Mouse (Mus musculus): ENCODE data around the gene Flii. TPM values are rescaled to one million over a fixed set of nuclear protein-coding genes. Genes with fewer than 3 reads are reported as not detected.

Gene Flii
- total RNA-seq (2021) = 10 to 100 TPM; 67.8 to 71.4 TPM
- long read RNA-seq, experiment 1, full-length matches to known transcripts = 27 of 68 reads
- long read RNA-seq, experiment 1, partial matches to known transcripts = 13 of 68 reads
- long read RNA-seq, experiment 1, other reads (novel, unspliced or antisense) = 28 of 68 reads
- long read RNA-seq, experiment 2, full-length matches to known transcripts = 17 of 37 reads
- long read RNA-seq, experiment 2, partial matches to known transcripts = 7 of 37 reads
- long read RNA-seq, experiment 2, other reads (novel, unspliced or antisense) = 13 of 37 reads

- peak; percentile 77 to 80 for DNase-seq (ENCODE audit: low spot score in 2 of 2)
Observed at GRCm38 (mm10) chr11:60726601-60727391, at the start of gene Flii. Flii (minus strand) TSS chr11:60727263.

- DNase-seq (ENCODE audit: low spot score in 2 of 2) = no peak
Observed at GRCm38 (mm10) chr11:60776107-60776828, 49.2 kb upstream of the Flii start.

DNA sequence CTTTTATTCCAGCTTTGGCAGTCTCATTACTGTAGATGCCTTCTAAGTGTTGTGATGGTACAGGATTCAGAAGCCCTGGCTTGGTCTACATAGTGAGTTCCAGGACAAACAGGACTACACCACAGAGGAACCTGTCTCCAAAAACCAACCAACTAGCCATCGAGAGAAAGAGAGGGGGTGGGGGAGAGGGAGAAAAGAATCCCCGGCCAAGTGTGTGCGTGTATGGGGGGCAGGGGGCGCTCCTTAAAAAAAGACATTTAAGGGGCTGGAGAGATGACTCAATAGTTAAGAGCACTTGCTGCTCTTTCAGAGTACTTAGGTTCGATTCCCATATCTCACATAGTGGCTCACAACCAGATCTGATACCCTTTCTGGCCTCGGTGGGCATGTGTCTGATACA, 48.5 kb upstream of the Flii start:
- no peak for DNase-seq (ENCODE audit: low spot score in 2 of 2)

GRCm38 (mm10) chr11:60774841-60775240, 47.8 kb upstream of the Flii start:
- DNase-seq (ENCODE audit: low spot score in 2 of 2) = no peak

DNA sequence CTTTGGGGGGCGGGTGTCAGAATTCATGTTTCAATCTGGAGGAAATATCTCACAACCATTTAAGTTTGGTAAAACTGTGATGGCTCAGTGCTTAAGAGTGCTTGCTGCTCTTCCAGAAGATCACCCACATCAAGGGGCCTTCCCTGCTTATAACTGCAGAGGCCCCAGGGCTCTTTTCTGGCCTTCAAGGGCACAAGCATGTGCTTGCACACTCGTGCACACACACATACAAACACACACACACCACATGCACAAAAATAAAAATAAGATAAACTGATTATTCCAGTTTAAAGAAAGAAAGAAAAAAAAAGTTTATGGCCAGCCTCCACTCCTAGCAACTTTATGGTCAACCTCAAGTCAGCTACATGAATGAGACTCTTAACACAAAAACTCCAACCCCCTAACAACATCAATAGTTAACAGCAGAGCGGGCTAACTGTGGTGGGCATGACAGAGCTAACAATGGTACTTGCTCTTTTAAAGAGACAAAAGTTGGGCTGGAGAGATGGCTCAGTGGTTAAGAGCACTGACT, 47.2 kb upstream of the Flii start:
- DNase-seq (ENCODE audit: low spot score in 2 of 2) = no peak

DNA sequence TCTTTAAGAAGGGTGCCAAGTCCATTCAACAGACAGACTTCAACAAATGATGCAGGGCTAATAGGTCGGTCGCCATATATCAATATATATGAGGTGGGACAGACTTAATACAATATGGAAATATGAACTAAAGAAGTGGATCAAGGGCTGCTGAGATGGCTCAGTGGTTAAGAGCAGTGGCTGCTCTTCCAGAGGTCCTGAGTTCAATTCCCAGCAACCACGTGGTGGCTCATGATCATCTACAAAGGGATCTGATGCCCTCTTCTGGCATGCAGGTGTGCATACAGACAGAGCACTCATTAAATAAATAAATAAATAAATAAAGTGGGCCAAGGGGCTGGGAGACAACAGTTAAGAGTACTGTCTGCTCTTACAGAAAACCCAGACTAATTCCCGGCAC, 45.1 kb upstream of the Flii start:
- DNase-seq (ENCODE audit: low spot score in 2 of 2) = no peak

GRCm38 (mm10) chr11:60770776-60771175, 43.7 kb upstream of the Flii start:
- DNase-seq (ENCODE audit: low spot score in 2 of 2) = no peak

DNA sequence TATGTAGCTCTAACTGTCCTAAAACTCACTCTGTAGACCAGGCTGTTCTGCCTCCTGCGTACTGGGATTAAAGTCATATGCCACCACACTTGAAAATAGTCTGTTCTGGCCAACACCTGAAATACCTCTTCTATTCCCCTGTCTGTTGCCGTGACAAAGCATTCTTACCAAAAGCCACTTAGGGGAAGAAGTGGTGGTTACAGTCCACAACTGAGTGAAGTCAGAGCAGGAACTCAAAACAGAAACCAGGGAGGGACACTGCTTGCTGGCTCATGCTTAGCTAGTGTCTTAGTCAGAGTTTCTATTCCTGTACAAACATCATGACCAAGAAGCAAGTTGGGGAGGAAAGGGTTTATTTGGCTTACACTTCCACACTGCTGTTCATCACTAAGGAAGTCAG, 42.3 kb upstream of the Flii start:
- DNase-seq (ENCODE audit: low spot score in 2 of 2) = no peak

DNA sequence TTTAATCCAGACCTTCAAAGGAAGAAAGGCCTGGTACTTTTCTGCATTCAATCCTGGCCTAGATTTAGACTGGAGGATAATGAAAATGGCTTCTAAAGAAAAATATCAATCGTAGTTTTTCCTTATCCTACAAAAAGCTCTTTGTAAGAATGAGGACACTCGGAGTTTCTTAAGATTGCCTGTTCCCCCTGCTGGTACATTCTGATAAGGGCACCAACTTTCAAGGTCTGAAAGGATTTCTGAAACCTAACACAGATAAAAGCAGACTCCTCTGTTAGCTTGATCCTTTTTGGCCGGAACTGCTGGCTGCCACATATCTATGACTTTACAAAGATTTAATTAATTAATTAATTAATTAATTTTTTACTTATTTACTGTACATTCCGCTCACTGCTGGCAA, 39.9 kb upstream of the Flii start:
- DNase-seq (ENCODE audit: low spot score in 2 of 2) = no peak

DNA sequence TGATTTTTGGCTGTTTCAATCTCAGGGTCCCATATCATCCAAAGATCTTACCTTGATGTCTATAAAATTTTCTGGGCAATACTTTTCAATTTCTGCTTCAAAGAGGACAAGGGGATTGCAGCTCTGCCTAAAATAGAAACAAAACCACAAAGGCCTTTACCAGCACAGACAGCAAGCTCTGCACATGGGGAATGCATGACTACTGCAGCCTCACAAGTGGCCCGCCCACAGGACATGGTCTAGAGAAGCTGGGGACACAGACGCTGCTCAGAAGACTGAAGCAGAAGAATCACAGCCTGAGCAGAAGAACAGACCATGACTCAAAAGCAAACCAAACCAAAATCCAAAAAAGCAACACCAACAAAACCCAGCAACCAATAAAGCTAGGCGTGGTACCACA, 34.6 kb upstream of the Flii start:
- DNase-seq (ENCODE audit: low spot score in 2 of 2) = no peak

- DNase-seq (ENCODE audit: low spot score in 2 of 2) = no peak
Observed at GRCm38 (mm10) chr11:60755570-60755969, 28.5 kb upstream of the Flii start.

GRCm38 (mm10) chr11:60740321-60740720, 13.3 kb upstream of the Flii start:
- DNase-seq (ENCODE audit: low spot score in 2 of 2) = no peak

DNA sequence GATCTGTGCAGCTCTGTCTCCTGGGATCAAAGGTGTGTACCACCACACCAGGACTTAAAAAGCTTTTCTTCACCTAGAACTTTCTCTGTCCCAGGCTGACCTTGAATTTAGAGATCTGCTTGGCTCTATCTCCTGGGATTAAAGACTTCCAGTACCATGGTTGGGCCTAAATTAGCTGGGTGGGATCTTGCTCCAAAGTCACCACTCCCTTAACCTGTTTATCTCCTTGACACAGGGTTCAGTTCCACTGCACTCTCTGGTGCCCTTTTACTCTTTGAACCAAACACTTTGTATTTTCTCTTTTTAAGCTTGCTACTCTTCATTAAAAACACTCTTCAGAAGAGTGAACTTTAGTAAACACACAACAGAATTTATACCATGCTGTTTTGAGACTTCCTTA, 10.4 kb upstream of the Flii start:
- DNase-seq (ENCODE audit: low spot score in 2 of 2) = no peak

DNA sequence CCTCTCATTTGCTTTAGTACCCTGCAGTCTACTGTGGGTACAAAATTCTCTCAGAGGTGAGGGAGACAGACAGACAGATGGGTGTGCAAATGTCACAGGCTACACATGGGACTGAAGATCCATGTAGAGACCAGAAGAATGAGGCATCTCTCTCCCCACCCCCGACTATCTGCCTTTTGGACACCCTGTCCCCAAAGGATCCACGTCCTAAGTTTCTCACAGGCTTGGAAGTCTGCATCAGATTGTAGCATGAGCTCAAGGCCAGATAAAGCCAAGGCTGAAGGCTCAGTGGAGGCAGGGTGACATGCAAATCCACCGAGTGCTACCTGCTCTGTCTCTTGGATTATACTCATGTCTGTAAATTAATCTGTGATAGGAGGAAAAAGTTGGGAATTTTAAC, 9.4 kb upstream of the Flii start:
- DNase-seq (ENCODE audit: low spot score in 2 of 2) = no peak

GRCm38 (mm10) chr11:60735191-60735590, 8.1 kb upstream of the Flii start:
- DNase-seq (ENCODE audit: low spot score in 2 of 2) = no peak

DNA sequence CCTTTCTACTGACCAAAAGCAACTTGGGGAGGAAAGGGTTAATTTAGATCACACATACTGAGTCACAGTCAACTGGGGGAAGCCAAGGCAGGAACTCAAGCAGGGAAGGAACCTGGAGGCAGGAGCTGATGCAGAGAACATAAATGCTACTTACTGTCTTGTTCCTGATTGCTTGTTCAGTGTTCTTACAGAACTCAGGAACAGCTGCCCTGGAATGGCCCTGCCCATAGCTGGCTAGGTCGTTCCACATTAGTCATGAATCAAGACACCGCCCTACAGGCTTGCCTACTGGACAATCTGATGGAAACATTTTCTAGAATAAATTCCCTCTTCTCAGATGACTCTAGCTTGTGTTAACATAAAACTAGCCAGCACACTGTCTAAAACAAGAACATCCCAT, 7.1 kb upstream of the Flii start:
- no peak for DNase-seq (ENCODE audit: low spot score in 2 of 2)

DNA sequence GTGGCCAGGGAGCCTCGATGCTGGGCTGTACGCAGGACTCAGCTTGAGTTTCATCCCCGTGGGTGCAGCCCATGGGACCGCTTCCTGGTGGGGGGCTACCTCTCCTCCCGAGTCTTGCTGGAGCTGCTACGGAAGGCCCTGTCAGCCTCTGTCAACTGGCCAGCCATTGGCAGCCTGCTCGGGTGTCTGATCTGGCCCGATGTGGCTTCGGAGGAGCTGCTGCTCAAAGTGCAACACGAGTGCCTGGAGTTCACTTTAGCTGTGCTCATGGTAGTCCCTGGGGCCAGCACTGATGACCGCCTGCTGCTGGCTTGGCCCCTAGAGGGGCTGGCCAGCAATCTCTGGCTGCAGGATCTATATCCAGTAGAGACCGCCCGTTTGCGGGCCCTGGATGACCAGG, 4.2 kb upstream of the Flii start:
- no peak for DNase-seq (ENCODE audit: low spot score in 2 of 2)

GRCm38 (mm10) chr11:60730169-60730568, 3.1 kb upstream of the Flii start:
- no peak for DNase-seq (ENCODE audit: low spot score in 2 of 2)

DNA sequence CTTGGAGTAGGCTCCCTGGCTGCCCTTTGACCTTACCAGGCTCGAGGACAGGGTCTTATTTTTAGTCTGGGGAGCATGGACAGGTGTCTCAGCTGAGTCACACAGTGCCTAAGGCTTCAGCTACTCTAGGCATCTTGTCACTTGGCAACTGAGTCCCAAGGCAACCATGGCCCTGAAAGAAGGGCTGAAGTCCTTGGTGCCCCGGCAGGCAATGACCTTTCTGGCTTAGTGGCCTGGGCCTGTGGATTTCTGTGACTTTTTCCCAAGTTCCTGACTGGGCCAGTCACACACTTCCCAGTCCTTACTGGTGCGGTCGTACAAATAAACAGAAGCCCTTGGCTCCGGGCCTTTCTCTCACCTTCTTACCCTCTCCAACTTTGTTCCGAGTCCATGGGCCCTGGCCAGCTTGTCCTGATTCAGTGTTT, 2.2 kb upstream of the Flii start:
- no peak for DNase-seq (ENCODE audit: low spot score in 2 of 2)

- peak; percentile 93 to 96 for DNase-seq (ENCODE audit: low spot score in 2 of 2)
Observed at GRCm38 (mm10) chr11:60728260-60728761, 1.2 kb upstream of the Flii start, which contains the start of gene Mief2. Mief2 (plus strand) TSS chr11:60728398.

GRCm38 (mm10) chr11:60727392-60728140, 503 bp upstream of the Flii start:
- no peak for DNase-seq (ENCODE audit: low spot score in 2 of 2)

Data from left cerebral cortex, adult 18-20 months (tissue).